Mouse (Mus musculus) limb, embryonic 13.5 days (tissue): ENCODE results near the gene Osbpl6. TPM values are rescaled to one million over a fixed set of nuclear protein-coding genes. Genes with fewer than 3 reads are reported as not detected.

Experiments
- ATAC-seq: fragments of 200-750 bp; cut with Nextera tagmentation; 2 replicates; pipeline ENCODE4 v1.8.0; 2017; ENCODE audit warnings: low read depth, moderate number of reproducible peaks, moderate TSS enrichment; ENCODE audit not compliant: low FRiP score
- H3K27ac ChIP-seq: fragments of 300-500 bp; sonication (generic); 2 replicates; pipeline ENCODE4 v1.5.1; 2015; ENCODE audit warnings: inconsistent platforms, mild to moderate bottlenecking, moderate library complexity
- H3K27me3 ChIP-seq: fragments of 300-500 bp; sonication (generic); 2 replicates; pipeline ENCODE4 v1.6.1; 2015; ENCODE audit warnings: mild to moderate bottlenecking, inconsistent platforms
- H3K36me3 ChIP-seq: fragments of 300-500 bp; sonication (generic); 2 replicates; pipeline ENCODE4 v1.6.1; 2015; ENCODE audit warnings: inconsistent platforms, mild to moderate bottlenecking, moderate library complexity
- H3K4me1 ChIP-seq: fragments of 300-500 bp; sonication (generic); 2 replicates; pipeline ENCODE4 v1.6.1; 2015; ENCODE audit warnings: inconsistent platforms
- H3K4me2 ChIP-seq: fragments of 300-500 bp; sonication (generic); replicated peaks from 2 replicates; pipeline ENCODE4 v1.6.1; 2015; ENCODE audit warnings: inconsistent platforms, mild to moderate bottlenecking, moderate library complexity
- H3K4me3 ChIP-seq: fragments of 300-500 bp; sonication (generic); 2 replicates; pipeline ENCODE4 v1.5.1; 2015; ENCODE audit warnings: moderate library complexity, mild to moderate bottlenecking, inconsistent platforms
- H3K9ac ChIP-seq: fragments of 300-500 bp; sonication (generic); 2 replicates; pipeline ENCODE4 v1.6.1; 2015; ENCODE audit warnings: mild to moderate bottlenecking, inconsistent platforms
- H3K9me3 ChIP-seq: fragments of 300-500 bp; sonication (generic); 2 replicates; pipeline ENCODE4 v1.6.1; 2016; ENCODE audit warnings: inconsistent platforms
- WGBS: fragments of 180-500 bp; shearing (Covaris S2); methylation state at CpG from one replicate; pipeline ENCODE4 v1.1.7; 2015; 5-methylcytosine and 5-hydroxymethylcytosine counted together
- polyA plus RNA-seq: library from polyadenylated mRNA; unstranded; fragments of >200 nt; fragmentation: Nextera tagmentation; extraction: Ambion mirVana; gene quantifications from 2 replicates; pipeline ENCODE4 v1.2.1, GENCODE M21; 2015

The Osbpl6 gene
- polyA plus RNA-seq, 1 experiment from 2014 or later, result 17.8 TPM

DNA sequence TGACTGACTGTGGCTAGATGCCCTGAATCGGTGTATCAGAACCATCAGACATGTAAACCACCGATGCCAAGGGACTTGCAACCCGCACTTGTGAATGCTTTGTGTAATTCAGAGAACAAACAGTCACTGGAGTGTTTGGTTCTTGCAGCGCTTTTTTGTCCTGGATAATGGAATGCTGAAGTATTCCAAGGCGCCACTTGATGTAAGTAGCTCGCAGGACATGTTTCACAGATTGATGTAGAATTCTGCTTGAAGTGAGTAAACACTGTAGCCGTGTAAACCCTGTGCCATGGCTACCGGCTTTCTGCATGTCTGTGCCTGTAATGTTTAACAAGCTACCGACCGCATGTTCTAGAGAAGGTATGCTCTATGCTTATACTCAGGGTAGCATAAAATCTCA is 141.9 kb downstream of the Osbpl6 start:
- Histone ChIP-seq H3K4me3 (no peak overlapping the region), H3K9ac (no peak overlapping the region), H3K27me3 (no peaks in the 10 kb centered on the region), H3K36me3 (peaks cover 11% of the 10 kb centered on the region; the same call in 1 of the 2 replicates), H3K4me1 (no peaks in the 10 kb centered on the region), H3K9me3 (no peaks in the 10 kb centered on the region), H3K4me2 (no peak overlapping the region), H3K27ac (no peak overlapping the region)
- WGBS, result 89% methylated on average over 10 of the region's 10 CpGs
- no peak for ATAC-seq

DNA sequence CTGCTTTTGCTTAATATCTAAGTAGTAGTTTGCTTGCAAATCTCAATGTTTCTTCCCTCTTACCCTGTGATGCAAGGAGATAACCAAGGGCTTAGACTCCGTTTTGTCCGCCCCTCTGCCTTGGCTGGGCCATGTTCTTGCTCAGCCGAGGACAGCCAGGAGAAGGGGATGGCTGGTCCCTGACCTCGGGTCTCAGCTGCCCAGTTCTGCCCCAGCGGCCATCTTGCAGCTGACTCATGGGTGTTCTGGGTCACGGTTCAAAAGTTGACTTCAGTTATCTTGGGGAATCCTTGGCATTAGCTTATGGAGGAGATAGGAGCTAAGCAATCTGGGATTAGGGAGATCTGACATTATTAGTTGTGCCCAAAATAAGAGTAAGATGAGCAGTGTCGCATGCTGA is 142.5 kb downstream of the Osbpl6 start:
- 91% methylated on average over 7 of the region's 7 CpGs for WGBS

DNA sequence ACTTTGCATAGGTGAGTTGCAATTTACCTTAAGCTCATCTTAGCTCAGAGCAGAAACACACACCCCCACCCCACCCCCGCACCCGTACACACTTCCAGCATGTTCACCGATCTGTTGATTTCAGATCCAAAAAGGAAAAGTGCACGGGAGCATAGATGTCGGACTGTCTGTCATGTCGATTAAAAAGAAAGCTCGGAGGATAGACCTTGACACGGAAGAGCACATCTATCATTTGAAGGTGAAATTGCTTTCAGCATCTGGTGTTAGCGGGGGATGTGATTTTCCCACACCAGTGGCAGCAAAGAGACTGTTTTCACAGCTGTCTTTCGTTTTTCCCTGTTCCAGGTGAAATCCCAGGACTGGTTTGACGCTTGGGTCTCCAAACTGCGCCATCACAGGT is 143.0 kb downstream of the Osbpl6 start:
- no peak overlapping the region for H3K9ac ChIP-seq

More for the DNA sequence above, 142.5 kb downstream of the Osbpl6 start:
- Histone ChIP-seq H3K4me1 (no peaks in the 10 kb centered on the region), H3K9me3 (no peaks in the 10 kb centered on the region), H3K36me3 (peaks cover 11% of the 10 kb centered on the region; the same call in 1 of the 2 replicates), H3K4me2 (no peak overlapping the region), H3K27ac (no peak overlapping the region), H3K27me3 (no peaks in the 10 kb centered on the region), H3K4me3 (no peak overlapping the region), H3K9ac (no peak overlapping the region)
- no peak for ATAC-seq

DNA sequence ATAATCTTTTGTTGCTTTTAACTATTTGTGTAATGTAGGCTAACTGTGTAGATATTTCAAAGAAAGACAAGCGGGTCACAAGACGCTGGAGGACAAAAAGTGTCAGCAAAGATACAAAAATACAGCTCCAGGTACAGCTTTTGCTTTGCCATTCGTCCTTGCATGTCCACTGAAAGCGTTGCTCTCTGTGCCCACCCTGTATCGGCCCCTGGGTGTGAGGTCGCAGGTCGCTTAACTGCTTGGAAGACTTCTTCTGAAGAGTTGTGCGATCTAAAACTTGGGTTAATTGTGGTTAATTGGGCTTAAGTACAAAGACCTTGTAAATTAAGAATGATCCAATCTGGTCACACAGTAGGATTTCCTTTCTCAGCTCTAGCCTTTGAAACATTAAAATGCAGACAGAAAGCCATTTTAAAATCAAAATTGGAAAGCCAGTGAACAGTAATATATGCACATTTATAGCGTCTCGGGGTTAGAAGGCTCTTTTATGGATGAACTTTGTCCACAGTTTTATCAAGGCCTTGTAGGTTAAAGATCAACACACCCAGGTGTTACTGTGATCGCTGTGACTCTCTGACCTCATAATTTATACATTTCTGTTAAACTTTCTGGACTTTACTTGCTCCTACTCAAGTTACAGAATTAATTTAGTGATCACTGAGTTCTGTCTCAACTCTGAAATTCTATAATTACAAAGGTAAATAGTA is 149.7 kb downstream of the Osbpl6 start:
- no peak overlapping the region for H3K27ac ChIP-seq
- no peak for ATAC-seq
- no peak overlapping the region for H3K4me2 ChIP-seq
- no peaks in the 10 kb centered on the region for H3K9me3 ChIP-seq
- no peak overlapping the region for H3K4me3 ChIP-seq
- peaks cover 13% of the 10 kb centered on the region for H3K36me3 ChIP-seq
- no peaks in the 10 kb centered on the region for H3K27me3 ChIP-seq
- H3K4me1 ChIP-seq, result no peaks in the 10 kb centered on the region
- H3K9ac ChIP-seq, result no peak overlapping the region
- WGBS, result 63% methylated on average over 11 of the region's 11 CpGs

More for the DNA sequence above, 143.0 kb downstream of the Osbpl6 start:
- no peaks in the 10 kb centered on the region for H3K9me3 ChIP-seq
- no peak overlapping the region for H3K27ac ChIP-seq
- no peaks in the 10 kb centered on the region for H3K4me1 ChIP-seq
- no peak overlapping the region for H3K4me2 ChIP-seq
- ATAC-seq, result no peak
- peaks cover 11% of the 10 kb centered on the region; the same call in 1 of the 2 replicates for H3K36me3 ChIP-seq
- no peaks in the 10 kb centered on the region for H3K27me3 ChIP-seq
- no peak overlapping the region for H3K4me3 ChIP-seq
- WGBS, result 83% methylated on average over 12 of the region's 12 CpGs

DNA sequence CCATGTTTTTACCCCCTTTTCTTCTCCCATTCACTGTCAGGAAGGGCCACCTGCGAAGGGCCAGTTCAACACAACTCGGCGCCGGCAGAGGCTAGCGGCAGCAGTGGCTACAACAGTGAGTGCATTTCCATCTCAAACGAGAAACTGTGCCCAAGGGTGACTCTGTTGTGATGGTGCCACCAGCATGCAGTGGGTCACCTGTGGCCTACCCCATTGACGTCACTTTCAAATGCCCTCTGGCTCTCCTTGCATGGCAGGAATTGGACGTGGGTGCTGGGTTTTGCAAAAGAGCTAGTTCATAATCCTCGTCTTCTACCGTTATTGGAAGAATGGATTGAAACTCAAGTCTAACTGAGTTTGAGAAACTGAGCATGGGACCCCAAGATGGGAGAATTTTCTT is 153.8 kb downstream of the Osbpl6 start:
- H3K27ac ChIP-seq, result no peak overlapping the region
- H3K4me1 ChIP-seq, result no peaks in the 10 kb centered on the region
- H3K9me3 ChIP-seq, result no peaks in the 10 kb centered on the region
- no peak for ATAC-seq
- H3K36me3 ChIP-seq, result peaks cover under 1% of the 10 kb centered on the region
- no peak overlapping the region for H3K4me3 ChIP-seq
- H3K9ac ChIP-seq, result no peak overlapping the region
- WGBS, result 91% methylated on average over 10 of the region's 10 CpGs
- no peak overlapping the region for H3K4me2 ChIP-seq
- no peaks in the 10 kb centered on the region for H3K27me3 ChIP-seq

DNA sequence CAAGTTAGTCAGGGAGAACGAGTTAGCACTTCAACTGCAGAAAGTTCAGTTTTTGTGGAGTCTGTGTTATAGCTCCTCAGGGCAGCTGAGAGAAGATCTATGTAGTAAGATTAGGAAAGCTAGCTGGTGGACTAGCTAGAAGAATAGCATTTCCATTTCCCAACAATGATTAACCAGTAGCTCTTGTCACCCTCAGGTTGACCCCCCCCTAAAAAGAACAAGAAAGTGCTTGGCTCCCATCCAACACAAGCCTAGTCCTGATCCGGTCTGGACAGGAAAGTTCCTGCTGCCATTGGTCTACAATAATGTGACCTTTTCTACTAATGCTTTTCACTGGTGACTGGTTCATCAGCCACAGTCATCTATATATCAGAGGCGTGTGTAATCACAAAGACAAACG is 157.6 kb downstream of the Osbpl6 start:
- H3K27ac ChIP-seq, result no peak overlapping the region
- H3K36me3 ChIP-seq, result no peaks in the 10 kb centered on the region; the same call in 1 of the 2 replicates
- no peaks in the 10 kb centered on the region for H3K9me3 ChIP-seq
- H3K27me3 ChIP-seq, result no peaks in the 10 kb centered on the region
- no peak overlapping the region for H3K4me2 ChIP-seq
- H3K4me3 ChIP-seq, result no peak overlapping the region
- H3K4me1 ChIP-seq, result no peaks in the 10 kb centered on the region
- ATAC-seq, result no peak
- H3K9ac ChIP-seq, result no peak overlapping the region
- 76% methylated on average over 4 of the region's 4 CpGs for WGBS

DNA sequence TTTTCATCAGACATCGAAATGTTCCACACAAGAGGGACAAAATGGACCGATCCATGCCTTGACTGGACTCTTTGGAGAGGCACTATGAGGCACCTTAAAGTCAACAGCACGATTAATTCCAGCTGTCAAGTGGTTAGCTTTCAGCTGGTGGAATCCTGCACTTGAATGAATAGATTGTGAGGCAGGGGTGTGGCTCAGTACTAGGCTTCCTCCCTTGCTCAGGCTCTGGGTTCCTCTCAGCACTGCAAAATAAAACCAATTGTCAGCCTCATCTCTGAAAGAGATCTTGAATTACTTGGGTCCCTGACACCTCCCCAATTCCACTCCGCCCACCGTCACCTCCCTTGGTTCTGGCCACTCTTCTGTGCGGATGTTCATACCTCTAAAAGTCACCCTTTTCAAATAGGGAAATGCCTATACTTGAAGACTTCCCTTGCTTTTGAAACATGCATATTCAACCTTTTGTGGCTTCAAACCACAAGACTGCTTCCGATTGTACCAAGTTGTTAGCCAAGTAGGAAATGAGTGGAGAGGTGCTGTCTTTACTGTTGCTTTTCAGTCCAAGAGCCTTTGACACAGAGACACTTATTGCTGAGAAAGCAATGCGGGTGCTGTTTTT is 160.7 kb downstream of the Osbpl6 start:
- no peaks in the 10 kb centered on the region for H3K36me3 ChIP-seq
- no peaks in the 10 kb centered on the region for H3K27me3 ChIP-seq
- no peak overlapping the region for H3K27ac ChIP-seq
- no peak overlapping the region for H3K4me2 ChIP-seq
- WGBS, result 86% methylated on average over 8 of the region's 8 CpGs
- no peak overlapping the region for H3K4me3 ChIP-seq
- peaks cover 9% of the 10 kb centered on the region for H3K4me1 ChIP-seq
- H3K9ac ChIP-seq, result no peak overlapping the region
- no peak for ATAC-seq
- no peaks in the 10 kb centered on the region for H3K9me3 ChIP-seq

DNA sequence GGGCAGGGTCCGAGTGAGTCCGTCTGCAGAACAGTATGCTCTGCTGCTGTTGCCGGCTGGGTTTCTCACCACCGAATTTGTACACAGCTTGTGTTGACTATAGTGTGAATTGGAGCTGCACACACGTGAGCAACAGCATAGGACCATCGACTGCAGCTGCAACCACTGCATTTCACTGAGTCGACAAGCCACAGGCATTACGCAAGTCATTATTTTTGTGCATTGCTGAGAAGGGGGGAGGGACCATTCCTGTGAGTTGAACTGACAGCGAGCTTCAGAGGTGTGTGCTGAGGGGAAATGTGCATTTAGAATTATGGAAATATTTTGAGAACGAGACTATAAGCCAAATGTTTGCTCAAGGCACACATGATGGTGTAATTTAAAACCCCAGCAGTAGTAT is 165.2 kb downstream of the Osbpl6 start:
- H3K4me2 ChIP-seq, result peak overlapping the region; percentile 42
- H3K4me1 ChIP-seq, result peaks cover 9% of the 10 kb centered on the region
- 56% methylated on average over 10 of the region's 10 CpGs for WGBS
- no peak overlapping the region for H3K4me3 ChIP-seq
- no peaks in the 10 kb centered on the region for H3K9me3 ChIP-seq
- H3K9ac ChIP-seq, result no peak overlapping the region
- ATAC-seq, result no peak
- H3K27me3 ChIP-seq, result no peaks in the 10 kb centered on the region
- no peaks in the 10 kb centered on the region for H3K36me3 ChIP-seq
- no peak overlapping the region for H3K27ac ChIP-seq

DNA sequence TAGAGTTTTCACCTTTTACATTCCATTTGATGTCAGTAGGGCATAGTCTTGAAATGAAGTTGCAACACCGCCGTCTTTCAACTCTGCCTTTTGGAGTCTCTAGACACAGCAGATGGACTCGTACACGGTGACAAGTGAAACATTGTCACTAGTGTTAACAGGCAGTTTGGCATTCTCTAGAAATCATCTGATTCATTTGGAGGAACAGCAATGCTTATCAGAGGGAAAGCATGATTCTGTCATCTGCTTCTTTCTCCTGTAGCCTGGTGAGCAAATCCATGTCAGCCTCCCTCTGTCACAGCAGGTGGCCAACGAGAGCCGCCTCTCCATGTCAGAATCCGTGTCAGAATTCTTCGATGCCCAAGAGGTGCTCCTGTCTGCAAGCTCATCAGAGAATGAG is 172.6 kb downstream of the Osbpl6 start:
- no peaks in the 10 kb centered on the region for H3K27me3 ChIP-seq
- no peak for ATAC-seq
- 86% methylated on average over 8 of the region's 8 CpGs for WGBS
- H3K36me3 ChIP-seq, result peaks cover 15% of the 10 kb centered on the region
- no peak overlapping the region for H3K4me2 ChIP-seq
- no peak overlapping the region for H3K27ac ChIP-seq
- no peaks in the 10 kb centered on the region for H3K9me3 ChIP-seq
- H3K9ac ChIP-seq, result no peak overlapping the region
- H3K4me3 ChIP-seq, result no peak overlapping the region
- no peaks in the 10 kb centered on the region for H3K4me1 ChIP-seq

DNA sequence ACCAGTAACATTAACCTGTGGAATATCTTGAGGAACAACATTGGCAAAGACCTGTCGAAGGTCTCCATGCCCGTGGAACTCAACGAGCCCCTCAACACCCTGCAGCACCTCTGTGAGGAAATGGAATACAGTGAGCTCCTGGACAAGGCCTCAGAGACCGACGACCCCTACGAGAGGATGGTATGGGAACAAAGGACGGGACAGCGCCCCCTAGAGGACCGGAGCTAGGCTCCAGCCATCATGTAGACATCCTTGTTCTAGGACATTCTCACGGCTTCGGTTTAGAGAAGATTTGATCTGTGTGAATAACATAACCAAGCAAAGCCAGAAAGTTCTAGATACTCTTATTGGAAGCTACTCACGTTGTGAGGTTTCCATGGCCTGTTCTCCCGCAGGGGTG is 178.8 kb downstream of the Osbpl6 start:
- ATAC-seq, result no peak
- H3K27me3 ChIP-seq, result no peaks in the 10 kb centered on the region

DNA sequence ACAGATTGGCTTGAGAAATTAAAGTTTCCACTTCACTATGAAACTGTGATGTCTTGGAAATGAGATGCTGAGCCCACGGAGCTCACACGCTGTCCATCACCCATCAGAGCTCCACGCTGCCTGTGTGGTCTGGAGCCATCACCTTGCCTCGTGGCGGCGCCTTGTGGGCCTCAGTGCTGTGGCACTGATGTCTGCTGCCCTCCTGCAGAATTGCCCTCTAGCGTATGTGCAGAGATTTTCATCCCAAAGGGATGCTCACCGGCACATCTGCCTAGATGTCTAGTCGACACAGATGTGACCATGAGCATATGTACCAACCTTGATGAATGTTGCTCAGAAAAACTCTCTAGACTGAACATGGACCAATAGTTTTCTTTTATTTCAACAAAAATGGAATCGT is 180.6 kb downstream of the Osbpl6 start:
- ATAC-seq, result no peak
- no peaks in the 10 kb centered on the region for H3K4me1 ChIP-seq
- H3K4me3 ChIP-seq, result no peak overlapping the region
- H3K4me2 ChIP-seq, result no peak overlapping the region
- no peak overlapping the region for H3K9ac ChIP-seq
- no peaks in the 10 kb centered on the region for H3K27me3 ChIP-seq
- WGBS, result 86% methylated on average over 10 of the region's 10 CpGs
- H3K27ac ChIP-seq, result no peak overlapping the region
- peaks cover 28% of the 10 kb centered on the region for H3K36me3 ChIP-seq
- H3K9me3 ChIP-seq, result no peaks in the 10 kb centered on the region

More for the DNA sequence above, 178.8 kb downstream of the Osbpl6 start:
- peaks cover 29% of the 10 kb centered on the region for H3K36me3 ChIP-seq
- H3K4me2 ChIP-seq, result no peak overlapping the region
- no peaks in the 10 kb centered on the region for H3K9me3 ChIP-seq
- no peak overlapping the region for H3K4me3 ChIP-seq
- H3K4me1 ChIP-seq, result no peaks in the 10 kb centered on the region
- no peak overlapping the region for H3K9ac ChIP-seq
- H3K27ac ChIP-seq, result no peak overlapping the region
- 87% methylated on average over 13 of the region's 13 CpGs for WGBS

DNA sequence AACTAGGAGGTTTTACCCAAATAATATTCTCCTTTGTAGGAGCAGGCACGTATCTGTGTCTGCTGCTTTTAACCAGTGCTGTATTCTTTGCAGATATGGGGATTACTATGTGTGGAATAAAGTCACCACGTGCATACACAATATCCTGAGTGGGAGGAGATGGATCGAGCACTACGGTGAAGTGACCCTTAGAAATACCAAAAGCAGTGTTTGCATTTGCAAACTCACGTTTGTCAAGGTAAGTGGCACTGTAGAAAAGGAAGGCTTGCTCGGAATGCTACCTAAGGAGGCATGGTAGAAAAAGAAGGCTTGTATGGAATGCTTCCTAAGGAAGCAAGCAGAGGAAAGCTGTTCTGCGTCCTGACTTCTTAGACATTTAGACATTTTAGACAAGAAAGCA is 183.9 kb downstream of the Osbpl6 start:
- no peak overlapping the region for H3K9ac ChIP-seq
- no peaks in the 10 kb centered on the region for H3K9me3 ChIP-seq
- H3K27me3 ChIP-seq, result no peaks in the 10 kb centered on the region
- ATAC-seq, result no peak
- peaks cover 26% of the 10 kb centered on the region for H3K36me3 ChIP-seq
- no peak overlapping the region for H3K27ac ChIP-seq
- no peaks in the 10 kb centered on the region for H3K4me1 ChIP-seq
- no peak overlapping the region for H3K4me3 ChIP-seq
- H3K4me2 ChIP-seq, result no peak overlapping the region
- WGBS, result 92% methylated on average over 7 of the region's 7 CpGs
